Mouse (Mus musculus) CH12.LX (cell line): ENCODE data around the gene Kcnb1. TPM values are rescaled to one million over a fixed set of nuclear protein-coding genes. Genes with fewer than 3 reads are reported as not detected.

Experiments used
- DNase-seq: peaks from one replicate; pipeline ENCODE4 v3.0.0-alpha.2; 2013; ENCODE audit errors: extremely low read depth
- H3K27ac ChIP-seq: 2 replicates; pipeline ENCODE4 v1.5.1; 2012; ENCODE audit warnings: low read depth, mild to moderate bottlenecking, control low read depth, moderate library complexity; ENCODE audit not compliant: insufficient read depth
- H3K27me3 ChIP-seq: replicated peaks from 2 replicates; pipeline ENCODE3; 2012; ENCODE audit warnings: inconsistent platforms
- H3K36me3 ChIP-seq, 2 experiments: replicated peaks in 1 of 2; 2 replicates each; pipeline versions ENCODE3 to v1.6.1; 2012; ENCODE audit warnings: inconsistent platforms in 1 of 2, low read length in 1 of 2, mild to moderate bottlenecking in 1 of 2, mixed read lengths in 1 of 2, moderate library complexity in 1 of 2; ENCODE audit not compliant: control insufficient read depth in 1 of 2, insufficient read depth in 1 of 2
- H3K4me1 ChIP-seq, 2 experiments: 2 replicates each; pipeline ENCODE4 v1.6.1; 2012; ENCODE audit warnings: inconsistent platforms in 1 of 2, moderate library complexity in 1 of 2; ENCODE audit not compliant: insufficient read depth in 2 of 2, control insufficient read depth in 1 of 2
- H3K4me2 ChIP-seq: 2 replicates; pipeline ENCODE4 v1.6.1; 2012; ENCODE audit warnings: low read depth, mild to moderate bottlenecking, control low read depth; ENCODE audit not compliant: poor library complexity, insufficient read depth, severe bottlenecking
- H3K4me3 ChIP-seq, 3 experiments: fragments of 150-350 bp in 1 of 3; sonication (generic) in 1 of 3; replicated peaks in 1 of 3; 2 replicates each; pipeline versions ENCODE3 to v1.5.1; 2011 to 2012; ENCODE audit warnings: low read depth in 2 of 3, low read length in 2 of 3, mild to moderate bottlenecking in 2 of 3, moderate library complexity in 2 of 3, control low read depth in 1 of 3, improper control_type of control experiment in 1 of 3, inconsistent platforms in 1 of 3, mixed read lengths in 1 of 3; ENCODE audit not compliant: poor library complexity in 1 of 3
- H3K79me2 ChIP-seq: replicated peaks from 2 replicates; pipeline ENCODE4 v1.6.1; 2012; ENCODE audit warnings: mild to moderate bottlenecking, moderate library complexity; ENCODE audit not compliant: control insufficient read depth, poor library complexity, insufficient read depth, severe bottlenecking; ENCODE audit errors: extremely low read depth
- H3K9ac ChIP-seq: 2 replicates; pipeline ENCODE4 v1.6.1; 2012; ENCODE audit warnings: low read depth, mild to moderate bottlenecking, control low read depth, moderate library complexity; ENCODE audit not compliant: insufficient read depth
- H3K9me3 ChIP-seq: replicated peaks from 2 replicates; pipeline ENCODE3; 2012; ENCODE audit warnings: low read length, inconsistent platforms, mixed read lengths
- BHLHE40 ChIP-seq: IDR thresholded peaks from 2 replicates; pipeline ENCODE4 v1.6.1; 2011; ENCODE audit warnings: mild to moderate bottlenecking, low read depth, low read length, improper control_type of control experiment
- ELF1 ChIP-seq: IDR thresholded peaks from 2 replicates; pipeline ENCODE4 v1.6.1; 2014; ENCODE audit warnings: low read depth, mild to moderate bottlenecking, inconsistent platforms, low read length, improper control_type of control experiment
- EP300 ChIP-seq: IDR thresholded peaks from 2 replicates; pipeline ENCODE4 v1.6.1; 2011; ENCODE audit warnings: low read length, improper control_type of control experiment
- HCFC1 ChIP-seq: IDR thresholded peaks from 2 replicates; pipeline ENCODE4 v1.6.1; 2012; ENCODE audit warnings: low read depth, mild to moderate bottlenecking, inconsistent platforms, low read length, improper control_type of control experiment
- IRF4 ChIP-seq: IDR thresholded peaks from 2 replicates; pipeline ENCODE4 v1.6.1; 2014; ENCODE audit warnings: low read depth, mild to moderate bottlenecking, inconsistent platforms, low read length, improper control_type of control experiment
- JUN ChIP-seq: IDR thresholded peaks from 2 replicates; pipeline ENCODE4 v1.6.1; 2011; ENCODE audit warnings: low read depth, mild to moderate bottlenecking, low read length, improper control_type of control experiment, moderate library complexity; ENCODE audit not compliant: insufficient read depth
- KAT2A ChIP-seq: IDR thresholded peaks from 2 replicates; pipeline ENCODE4 v1.6.1; 2012; ENCODE audit warnings: low read length, improper control_type of control experiment, inconsistent platforms; ENCODE audit not compliant: insufficient replicate concordance
- MAX ChIP-seq: IDR thresholded peaks from 2 replicates; pipeline ENCODE4 v1.6.1; 2011; ENCODE audit warnings: low read length, improper control_type of control experiment
- RAD21 ChIP-seq: IDR thresholded peaks from 2 replicates; pipeline ENCODE4 v1.6.1; 2011; ENCODE audit warnings: low read depth, mild to moderate bottlenecking, low read length, improper control_type of control experiment, moderate library complexity
- RCOR1 ChIP-seq: conservative IDR thresholded peaks from 2 replicates; pipeline ENCODE4 v1.6.1; 2012; ENCODE audit warnings: low read depth, mild to moderate bottlenecking, inconsistent platforms, low read length, improper control_type of control experiment
- SIN3A ChIP-seq: IDR thresholded peaks from 2 replicates; pipeline ENCODE4 v1.6.1; 2012; ENCODE audit warnings: low read length, improper control_type of control experiment, inconsistent platforms
- SMC3 ChIP-seq: IDR thresholded peaks from 2 replicates; pipeline ENCODE4 v1.6.1; 2011; ENCODE audit warnings: low read depth, low read length, improper control_type of control experiment
- TBP ChIP-seq: conservative IDR thresholded peaks from 2 replicates; pipeline ENCODE4 v1.6.1; 2011; ENCODE audit warnings: low read depth, low read length, improper control_type of control experiment
- TCF12 ChIP-seq: IDR thresholded peaks from 2 replicates; pipeline ENCODE4 v1.6.1; 2014; ENCODE audit warnings: low read depth, mild to moderate bottlenecking, inconsistent platforms, low read length, improper control_type of control experiment
- UBTF ChIP-seq: IDR thresholded peaks from 2 replicates; pipeline ENCODE4 v1.6.1; 2012; ENCODE audit warnings: low read depth, mild to moderate bottlenecking, inconsistent platforms, low read length, improper control_type of control experiment, moderate library complexity
- ZC3H11A ChIP-seq: IDR thresholded peaks from 2 replicates; pipeline ENCODE4 v1.6.1; 2012; ENCODE audit warnings: low read depth, mild to moderate bottlenecking, inconsistent platforms, low read length, improper control_type of control experiment
- ZNF384 ChIP-seq: IDR thresholded peaks from 2 replicates; pipeline ENCODE4 v1.6.1; 2012; ENCODE audit warnings: low read depth, low read length, improper control_type of control experiment, inconsistent platforms
- dilution Hi-C: fragments of 300-500 bp; cut with MboI; formaldehyde crosslinking; loops from 2 replicates; pipeline ENCODE4 v1.14.3; 2020; ENCODE audit warnings: low sequenced_read_pairs; ENCODE audit not compliant: extremely low pct_unique_long_range_greater_than_20kb, extremely low pct_ligation_motif_present
- in situ Hi-C: fragments of 300-500 bp; cut with MboI; formaldehyde crosslinking; loops from 3 replicates; pipeline ENCODE4 v1.14.3; 2019; ENCODE audit warnings: low sequenced_read_pairs, low pct_ligation_motif_present, low pct_unique_long_range_greater_than_20kb, mixed read lengths
- polyA plus RNA-seq: library from polyadenylated mRNA; unstranded; fragments of >175 nt; gene quantifications from 2 replicates; pipeline ENCODE4 v1.2.1, GENCODE M21; 2012; ENCODE audit warnings: low read depth; ENCODE audit not compliant: insufficient read length
- total RNA-seq, 2 experiments: library from RNA; depleted of rRNA; stranded (reverse); fragments of 300-350 nt in 1 of 2; fragments of >200 nt in 1 of 2; gene quantifications; 2 replicates each; pipeline ENCODE4 v1.2.3; 2012 to 2014

The Kcnb1 gene
- total and polyA plus RNA-seq, 3 experiments: 2.5 to 6.6 (median 5.1) TPM

DNA sequence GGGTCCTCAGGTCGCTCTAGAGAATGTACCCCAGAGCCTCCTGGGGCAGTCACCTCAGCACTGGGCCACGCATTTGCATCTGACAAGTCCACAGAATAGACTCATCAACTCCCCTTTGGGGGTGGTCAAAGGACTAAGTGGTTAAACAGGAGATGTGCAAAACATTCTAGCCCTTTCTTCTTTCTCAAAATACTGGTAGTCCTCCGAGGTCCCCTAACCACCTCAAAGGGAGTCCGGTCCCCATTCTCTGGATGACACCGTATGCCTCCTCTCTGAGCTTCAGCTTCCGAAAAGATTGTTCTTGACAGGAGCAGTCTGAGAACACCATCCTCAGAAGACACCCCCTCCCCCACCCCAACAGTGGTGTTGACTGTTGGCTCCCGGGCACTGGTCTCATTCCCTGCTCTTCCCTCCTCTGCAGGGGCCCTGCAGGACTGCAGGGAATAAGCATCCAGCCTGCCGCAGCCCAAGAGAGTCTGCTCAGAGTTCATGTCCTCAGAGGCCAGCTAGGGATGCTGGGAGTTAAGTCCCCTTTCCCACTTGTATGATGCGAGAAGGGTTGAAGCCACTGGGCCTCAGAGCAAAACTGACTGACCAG lies 33.7 kb downstream of the Kcnb1 start:
- no peak overlapping the region for H3K9ac ChIP-seq
- no peaks in the 10 kb centered on the region for H3K36me3 ChIP-seq
- H3K4me1 ChIP-seq: peaks cover 7 to 46% of the 10 kb centered on the region in 2 experiments
- H3K4me3 ChIP-seq: no peak overlapping the region
- DNase-seq: no peak
- in situ Hi-C loops (no loop called here), dilution Hi-C loops (no loop called here)
- H3K9me3 ChIP-seq: peaks cover 9% of the 10 kb centered on the region
- H3K27me3 ChIP-seq: peaks cover 14% of the 10 kb centered on the region
- H3K27ac ChIP-seq: no peak overlapping the region
- H3K79me2 ChIP-seq: no peaks in the 10 kb centered on the region
- H3K4me2 ChIP-seq: no peak overlapping the region
- TF ChIP-seq TBP (peak; percentile 82), MAX (no peak)
- TF ChIP-seq, all 38 proteins: peak for 1

DNA sequence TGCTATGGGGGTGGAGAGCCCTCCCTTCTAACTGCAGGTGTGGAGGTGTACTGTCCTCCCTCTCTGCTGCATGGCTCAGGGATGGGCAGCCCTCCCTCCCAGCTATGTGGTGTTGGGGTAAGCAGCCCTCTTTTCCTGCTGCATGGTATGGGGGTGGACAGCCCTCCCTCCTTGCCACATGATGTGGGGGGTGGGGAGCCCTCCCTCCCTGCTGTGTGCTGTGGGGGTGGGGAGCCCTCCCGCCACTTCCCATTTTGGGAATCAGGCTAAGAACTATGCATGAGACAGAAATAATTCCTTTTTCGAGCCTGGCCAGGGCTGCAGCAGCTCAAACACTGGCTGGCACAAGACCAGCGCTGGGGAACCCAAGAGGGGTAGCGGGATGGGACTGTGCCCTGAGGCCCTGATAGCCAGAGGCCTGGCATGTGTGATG lies 34.4 kb downstream of the Kcnb1 start:
- Histone ChIP-seq H3K27me3 (peaks cover 14% of the 10 kb centered on the region), H3K27ac (no peak overlapping the region), H3K4me2 (no peak overlapping the region), H3K9ac (no peak overlapping the region), H3K36me3 (no peaks in the 10 kb centered on the region), H3K4me1 (peaks cover 7 to 46% of the 10 kb centered on the region in 2 experiments), H3K4me3 (no peak overlapping the region), H3K79me2 (no peaks in the 10 kb centered on the region), H3K9me3 (peaks cover 11% of the 10 kb centered on the region)
- no peak for DNase-seq
- dilution Hi-C loops: no loop called here
- no peak for TF ChIP-seq UBTF
- no peak for TF ChIP-seq ZC3H11A
- no peak for TF ChIP-seq RAD21
- TF ChIP-seq HCFC1: no peak
- no peak for TF ChIP-seq ZNF384
- no peak for TF ChIP-seq JUN
- TF ChIP-seq TBP: no peak
- no peak for TF ChIP-seq SMC3
- TF ChIP-seq IRF4: no peak
- TF ChIP-seq EP300: no peak
- TF ChIP-seq TCF12: no peak
- TF ChIP-seq KAT2A: no peak
- TF ChIP-seq RCOR1: no peak
- in situ Hi-C loops: no loop called here

DNA sequence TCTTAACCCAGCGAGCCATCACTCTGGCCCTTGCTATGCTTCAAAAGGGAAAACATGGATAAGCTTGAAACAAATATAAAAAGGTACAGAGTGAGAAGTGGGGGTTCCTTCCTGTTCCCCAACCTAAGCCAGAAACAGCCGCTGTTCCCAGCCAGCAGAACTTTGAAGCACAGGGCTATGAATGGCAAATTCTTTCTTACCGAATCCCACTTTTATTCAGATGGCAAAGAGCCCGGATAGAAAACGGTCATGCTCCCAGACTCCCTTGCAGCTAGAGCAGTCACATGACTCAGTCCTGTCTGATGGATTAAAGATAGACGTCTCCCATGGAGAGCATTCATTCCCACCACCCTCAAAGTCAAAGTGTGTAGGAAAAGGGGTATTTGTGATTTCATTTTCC lies 39.1 kb downstream of the Kcnb1 start:
- dilution Hi-C loops: no loop called here
- peaks cover 14 to 64% of the 10 kb centered on the region in 2 experiments for H3K4me1 ChIP-seq
- DNase-seq: no peak
- H3K79me2 ChIP-seq: no peaks in the 10 kb centered on the region
- H3K27ac ChIP-seq: no peak overlapping the region
- peaks cover 14% of the 10 kb centered on the region for H3K27me3 ChIP-seq
- no peaks in the 10 kb centered on the region for H3K36me3 ChIP-seq
- in situ Hi-C loops: no loop called here
- no peak overlapping the region for H3K4me3 ChIP-seq
- no peak overlapping the region for H3K4me2 ChIP-seq
- peaks cover 22% of the 10 kb centered on the region for H3K9me3 ChIP-seq
- TF ChIP-seq ELF1 (no peak), RAD21 (no peak), IRF4 (no peak), SIN3A (no peak), BHLHE40 (no peak), MAX (no peak)
- no peak overlapping the region for H3K9ac ChIP-seq
